Mouse (Mus musculus): Measurements from ENCODE around the gene Hoxb1. TPM values are rescaled to one million over a fixed set of nuclear protein-coding genes. Genes with fewer than 3 reads are reported as not detected.

Hoxb1 gene
- total and polyA plus RNA-seq, 2 experiments from 2014 or later, result not detected

- no peak for DNase-seq (ENCODE audit: low spot score)
- Histone ChIP-seq H3K27me3 (ENCODE audit: insufficient read depth, low read length) (no peaks in the 10 kb centered on the region), H3K4me2 (ENCODE audit: low read depth, low read length, poor library complexity, severe bottlenecking) (no peak overlapping the region), H3K9ac (replicated peaks; ENCODE audit: low read length, poor library complexity, severe bottlenecking) (no peak overlapping the region), H3K27ac (ENCODE audit: low read depth, low read length) (no peak overlapping the region), H3K9me3 (ENCODE audit: low read length) (no peaks in the 10 kb centered on the region), H3K4me3 (ENCODE audit: low read depth, low read length) (no peak overlapping the region), H3K36me3 (ENCODE audit: insufficient read depth, low read length) (no peaks in the 10 kb centered on the region), H3K4me1 (ENCODE audit: insufficient read depth, low read length) (no peaks in the 10 kb centered on the region; the same call in 1 of the 2 replicates)
- 77% methylated on average over 4 of the region's 4 CpGs for WGBS
- ATAC-seq (ENCODE audit: low FRiP score), result no peak
- TF ChIP-seq CTCF (IDR thresholded peaks at IDR 0.05), result no peak; the same call in 1 of the 2 replicates
These were observed 46.4 kb downstream of the Hoxb1 start for GRCm38 (mm10) chr11:96411934-96412333.

GRCm38 (mm10) chr11:96412941-96413491, 47.5 kb downstream of the Hoxb1 start:
- Histone ChIP-seq H3K27me3 (ENCODE audit: insufficient read depth, low read length) (no peaks in the 10 kb centered on the region), H3K4me3 (ENCODE audit: low read depth, low read length) (no peak overlapping the region), H3K4me1 (ENCODE audit: insufficient read depth, low read length) (no peaks in the 10 kb centered on the region), H3K9ac (replicated peaks; ENCODE audit: low read length, poor library complexity, severe bottlenecking) (no peak overlapping the region), H3K27ac (ENCODE audit: low read depth, low read length) (no peak overlapping the region), H3K9me3 (ENCODE audit: low read length) (no peaks in the 10 kb centered on the region), H3K4me2 (ENCODE audit: low read depth, low read length, poor library complexity, severe bottlenecking) (no peak overlapping the region), H3K36me3 (ENCODE audit: insufficient read depth, low read length) (no peaks in the 10 kb centered on the region)
- no peak for DNase-seq (ENCODE audit: low spot score)
- TF ChIP-seq CTCF (IDR thresholded peaks at IDR 0.05), result no peak
- 83% methylated on average over 9 of the region's 9 CpGs for WGBS
- ATAC-seq (ENCODE audit: low FRiP score), result no peak

DNA sequence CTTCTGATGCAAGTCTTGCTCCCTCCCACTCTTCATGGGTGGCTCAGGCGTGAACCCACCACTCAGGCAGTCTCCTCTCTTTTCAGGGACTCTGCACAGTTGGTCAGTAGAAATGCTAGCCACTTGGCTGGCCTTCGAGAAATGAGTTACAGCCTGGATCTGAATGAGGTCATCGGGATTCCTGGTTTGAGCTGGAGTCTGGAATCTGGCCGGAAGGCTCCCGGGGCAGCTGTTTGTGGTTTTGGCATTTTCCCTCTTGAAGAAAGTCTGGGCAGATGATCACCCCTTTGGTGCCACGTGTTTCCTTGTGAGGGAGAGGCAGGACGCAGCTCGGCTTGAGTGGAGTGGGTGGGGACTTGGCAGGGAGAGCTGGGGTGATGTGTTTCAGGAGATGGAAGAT, 48.0 kb downstream of the Hoxb1 start:
- Histone ChIP-seq H3K9me3 (ENCODE audit: low read length) (no peaks in the 10 kb centered on the region), H3K9ac (replicated peaks; ENCODE audit: low read length, poor library complexity, severe bottlenecking) (no peak overlapping the region), H3K27me3 (ENCODE audit: insufficient read depth, low read length) (no peaks in the 10 kb centered on the region), H3K36me3 (ENCODE audit: insufficient read depth, low read length) (no peaks in the 10 kb centered on the region), H3K4me1 (ENCODE audit: insufficient read depth, low read length) (no peaks in the 10 kb centered on the region), H3K27ac (ENCODE audit: low read depth, low read length) (no peak overlapping the region), H3K4me3 (ENCODE audit: low read depth, low read length) (no peak overlapping the region), H3K4me2 (ENCODE audit: low read depth, low read length, poor library complexity, severe bottlenecking) (no peak overlapping the region)
- no peak for TF ChIP-seq CTCF (IDR thresholded peaks at IDR 0.05)
- WGBS, result 65% methylated on average over 8 of the region's 8 CpGs
- ATAC-seq (ENCODE audit: low FRiP score) (no peak), DNase-seq (ENCODE audit: low spot score) (peak; percentile 25)

DNA sequence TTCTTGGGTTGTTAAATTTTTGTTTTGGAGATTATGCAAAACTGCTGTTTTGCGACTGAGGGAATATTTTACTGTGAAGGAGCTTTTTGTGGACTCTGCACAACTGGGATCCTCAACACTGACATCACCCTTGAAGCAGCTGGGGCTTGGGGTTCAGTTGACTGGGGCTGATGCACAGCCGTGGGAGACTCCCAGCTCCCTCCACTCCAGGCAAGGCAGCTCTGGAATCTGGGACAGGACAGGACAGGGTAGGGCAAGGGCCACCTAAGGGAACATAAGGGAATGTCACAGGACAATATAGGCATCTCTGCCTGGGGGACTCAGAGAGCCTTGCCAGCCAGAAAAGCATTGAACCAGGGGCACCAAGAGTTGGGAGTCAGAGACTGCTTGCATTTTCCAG, 48.5 kb downstream of the Hoxb1 start:
- Histone ChIP-seq H3K4me1 (ENCODE audit: insufficient read depth, low read length) (no peaks in the 10 kb centered on the region), H3K9ac (replicated peaks; ENCODE audit: low read length, poor library complexity, severe bottlenecking) (no peak overlapping the region), H3K4me2 (ENCODE audit: low read depth, low read length, poor library complexity, severe bottlenecking) (no peak overlapping the region), H3K27ac (ENCODE audit: low read depth, low read length) (no peak overlapping the region), H3K27me3 (ENCODE audit: insufficient read depth, low read length) (no peaks in the 10 kb centered on the region), H3K36me3 (ENCODE audit: insufficient read depth, low read length) (no peaks in the 10 kb centered on the region), H3K4me3 (ENCODE audit: low read depth, low read length) (no peak overlapping the region), H3K9me3 (ENCODE audit: low read length) (no peaks in the 10 kb centered on the region)
- ATAC-seq (ENCODE audit: low FRiP score) (no peak), DNase-seq (ENCODE audit: low spot score) (no peak)
- no peak for TF ChIP-seq CTCF (IDR thresholded peaks at IDR 0.05)
- WGBS, result 78% methylated on average over 2 of the region's 2 CpGs

MicroRNAs within 50 kb of the gene (microRNA counts, 519-probe panel; counts per million panel counts)
- 2,177 counts per million, percentile 65 among the panel's probes with 10 or more counts for microRNA mmu-miR-10a

Small RNA genes within 50 kb of the gene (microRNA-seq; reads per million reads assigned to microRNA genes)
- 511 reads per million, percentile 65 among the genes with 10 or more reads in this experiment for gene Mir10a (ENCODE audit: borderline number of aligned reads)

Other genes with a start within 250 kb of the Hoxb1 start
- 0.16 and 0.38 TPM in 2 replicates for gene Ttll6, start 232.0 kb upstream of the Hoxb1 start, total RNA-seq (2014; rRNA removed)
- 0.16 and 0.39 TPM in 2 replicates for gene Ttll6, start 232.0 kb upstream of the Hoxb1 start, polyA plus RNA-seq (2015; fragmentation: Nextera tagmentation; extraction: Ambion mirVana)
- not detected in 2 replicates for gene Hoxb13, start 171.4 kb upstream of the Hoxb1 start, total RNA-seq (2014; rRNA removed)
- not detected in 2 replicates for gene Hoxb13, start 171.4 kb upstream of the Hoxb1 start, polyA plus RNA-seq (2015; fragmentation: Nextera tagmentation; extraction: Ambion mirVana)
- not detected in 2 replicates for gene Hoxb9, start 94.3 kb upstream of the Hoxb1 start, total RNA-seq (2014; rRNA removed)
- gene Hoxb9, start 94.3 kb upstream of the Hoxb1 start, polyA plus RNA-seq (2015; fragmentation: Nextera tagmentation; extraction: Ambion mirVana), result not detected in 2 replicates
- gene Hoxb8, start 83.8 kb upstream of the Hoxb1 start, total RNA-seq (2014; rRNA removed), result 3.4 TPM in 1 of 2 replicates, not detected in the other
- gene Hoxb8, start 83.8 kb upstream of the Hoxb1 start, polyA plus RNA-seq (2015; fragmentation: Nextera tagmentation; extraction: Ambion mirVana), result not detected in 2 replicates
- gene Hoxb7, start 79.1 kb upstream of the Hoxb1 start, total RNA-seq (2014; rRNA removed), result 0.19 TPM in 1 of 2 replicates, not detected in the other
- gene Hoxb7, start 79.1 kb upstream of the Hoxb1 start, polyA plus RNA-seq (2015; fragmentation: Nextera tagmentation; extraction: Ambion mirVana), result not detected in 2 replicates
- gene Hoxb6, start 73.3 kb upstream of the Hoxb1 start, total RNA-seq (2014; rRNA removed), result 0.22 TPM in 1 of 2 replicates, not detected in the other
- not detected in 2 replicates for gene Hoxb6, start 73.3 kb upstream of the Hoxb1 start, polyA plus RNA-seq (2015; fragmentation: Nextera tagmentation; extraction: Ambion mirVana)
- 1.5 TPM in 1 of 2 replicates, not detected in the other for gene Hoxb5, start 62.4 kb upstream of the Hoxb1 start, total RNA-seq (2014; rRNA removed)
- not detected in 2 replicates for gene Hoxb5, start 62.4 kb upstream of the Hoxb1 start, polyA plus RNA-seq (2015; fragmentation: Nextera tagmentation; extraction: Ambion mirVana)
- 0.09 and 0.66 TPM in 2 replicates for gene Hoxb4, start 47.5 kb upstream of the Hoxb1 start, total RNA-seq (2014; rRNA removed)
- not detected in 2 replicates for gene Hoxb4, start 47.5 kb upstream of the Hoxb1 start, polyA plus RNA-seq (2015; fragmentation: Nextera tagmentation; extraction: Ambion mirVana)
- gene Hoxb3, start 42.4 kb upstream of the Hoxb1 start, total RNA-seq (2014; rRNA removed), result 0.94 and 9.2 TPM in 2 replicates
- gene Hoxb3, start 42.4 kb upstream of the Hoxb1 start, polyA plus RNA-seq (2015; fragmentation: Nextera tagmentation; extraction: Ambion mirVana), result not detected in 2 replicates
- 0.52 and 1.2 TPM in 2 replicates for gene Hoxb2, start 15.2 kb upstream of the Hoxb1 start, total RNA-seq (2014; rRNA removed)
- not detected in 2 replicates for gene Hoxb2, start 15.2 kb upstream of the Hoxb1 start, polyA plus RNA-seq (2015; fragmentation: Nextera tagmentation; extraction: Ambion mirVana)
- gene Skap1, start 98.8 kb downstream of the Hoxb1 start, total RNA-seq (2014; rRNA removed), result 1.0 and 2.8 TPM in 2 replicates
- gene Skap1, start 98.8 kb downstream of the Hoxb1 start, polyA plus RNA-seq (2015; fragmentation: Nextera tagmentation; extraction: Ambion mirVana), result 2.0 and 3.2 TPM in 2 replicates

Data from midbrain, postnatal 0 days (tissue).